Mouse (Mus musculus) stomach, postnatal 0 days (tissue): ENCODE measurements around the gene Syk. TPM values are rescaled to one million over a fixed set of nuclear protein-coding genes. Genes with fewer than 3 reads are reported as not detected.

ENCODE experiments used
- ATAC-seq: fragments of 200-750 bp; cut with Nextera tagmentation; 2 replicates; pipeline ENCODE4 v1.8.0; 2017; ENCODE audit not compliant: low FRiP score, low TSS enrichment
- DNase-seq: peaks from one replicate; pipeline ENCODE4 v3.0.0-alpha.2; 2016; ENCODE audit warnings: low spot score
- H3K27ac ChIP-seq: fragments of 300-500 bp; sonication (generic); replicated peaks from 2 replicates; pipeline ENCODE4 v1.5.1; 2014; ENCODE audit warnings: mild to moderate bottlenecking, control low read depth
- H3K27me3 ChIP-seq: fragments of 300-500 bp; sonication (generic); 2 replicates; pipeline ENCODE4 v1.6.1; 2014; ENCODE audit warnings: low read length; ENCODE audit not compliant: control insufficient read depth, insufficient read depth
- H3K36me3 ChIP-seq: fragments of 300-500 bp; sonication (generic); 2 replicates; pipeline ENCODE4 v1.6.1; 2014; ENCODE audit warnings: low read length, mixed read lengths; ENCODE audit not compliant: control insufficient read depth, insufficient read depth
- H3K4me1 ChIP-seq: fragments of 300-500 bp; sonication (generic); replicated peaks from 2 replicates; pipeline ENCODE4 v1.6.1; 2014; ENCODE audit warnings: antibody characterized with exemption; ENCODE audit not compliant: control insufficient read depth, insufficient read depth
- H3K4me2 ChIP-seq: fragments of 300-500 bp; sonication (generic); replicated peaks from 2 replicates; pipeline ENCODE4 v1.6.1; 2014; ENCODE audit warnings: low read depth, mild to moderate bottlenecking, control low read depth, moderate library complexity
- H3K4me3 ChIP-seq: fragments of 300-500 bp; sonication (generic); 2 replicates; pipeline ENCODE4 v1.5.1; 2014; ENCODE audit warnings: low read depth, low read length, control low read depth
- H3K9ac ChIP-seq: fragments of 300-500 bp; sonication (generic); 2 replicates; pipeline ENCODE4 v1.6.1; 2014; ENCODE audit warnings: mild to moderate bottlenecking, low read length, control low read depth, mixed read lengths
- H3K9me3 ChIP-seq: fragments of 300-500 bp; sonication (generic); 2 replicates; pipeline ENCODE4 v1.6.1; 2016; ENCODE audit warnings: low read length; ENCODE audit not compliant: control insufficient read depth
- CTCF ChIP-seq: IDR thresholded peaks from 2 replicates; pipeline ENCODE4 v1.5.1; 2016; ENCODE audit warnings: antibody characterized with exemption, low read depth, mild to moderate bottlenecking, moderate library complexity
- EP300 ChIP-seq: optimal IDR thresholded peaks from 2 replicates; pipeline ENCODE3; 2016; ENCODE audit warnings: antibody characterized with exemption
- WGBS: fragments of 180-500 bp; shearing (Covaris S2); extraction: QIAGEN DNeasy Blood & Tissue Kit; methylation state at CpG from one replicate; pipeline ENCODE4 v1.1.7; 2014; 5-methylcytosine and 5-hydroxymethylcytosine counted together
- polyA plus RNA-seq: library from polyadenylated mRNA; unstranded; fragments of >200 nt; fragmentation: Nextera tagmentation; extraction: Ambion mirVana; gene quantifications from 2 replicates; pipeline ENCODE4 v1.2.1, GENCODE M21; 2015

Syk gene
- polyA plus RNA-seq, 1 experiment from 2014 or later, result 1.7 TPM

DNA sequence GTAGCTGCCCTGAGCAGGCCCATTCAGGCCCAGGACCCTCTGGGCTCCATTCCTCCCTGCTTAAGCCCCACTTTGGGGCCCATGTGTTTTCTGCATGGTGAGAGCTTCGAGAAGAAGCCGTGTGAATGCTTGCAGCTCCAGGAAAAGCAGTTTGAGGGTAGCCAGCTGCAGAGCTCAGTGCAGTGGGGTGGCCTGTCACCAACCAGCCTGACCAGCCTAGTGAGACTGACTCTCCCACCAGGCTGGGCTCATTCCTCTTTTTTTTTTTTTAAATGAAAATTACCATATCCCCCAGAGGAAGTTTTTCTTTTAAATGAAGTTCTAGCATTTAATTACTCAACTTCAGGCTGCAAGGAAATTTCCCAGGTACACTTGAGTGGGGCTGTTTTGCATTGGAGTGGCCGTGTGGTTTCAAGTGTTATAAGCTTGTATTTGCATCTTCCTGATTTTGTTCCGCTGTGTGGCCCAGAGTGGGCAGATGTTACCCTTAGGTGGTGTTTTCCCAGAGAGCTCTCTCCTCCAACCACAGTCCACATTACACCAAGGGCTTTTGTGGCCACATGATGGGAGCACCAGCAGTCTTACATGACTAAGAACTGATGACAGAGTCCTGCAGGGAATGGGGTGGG lies 17.2 kb downstream of the Syk start:
- Histone ChIP-seq H3K4me1 (no peaks in the 10 kb centered on the region), H3K27me3 (no peaks in the 10 kb centered on the region), H3K9me3 (no peaks in the 10 kb centered on the region), H3K4me2 (no peak overlapping the region), H3K36me3 (no peaks in the 10 kb centered on the region), H3K4me3 (no peak overlapping the region), H3K9ac (no peak overlapping the region), H3K27ac (no peak overlapping the region)
- ATAC-seq, result no peak
- no peak for TF ChIP-seq CTCF
- no peak for DNase-seq
- 68% methylated on average over 4 of the region's 4 CpGs for WGBS

DNA sequence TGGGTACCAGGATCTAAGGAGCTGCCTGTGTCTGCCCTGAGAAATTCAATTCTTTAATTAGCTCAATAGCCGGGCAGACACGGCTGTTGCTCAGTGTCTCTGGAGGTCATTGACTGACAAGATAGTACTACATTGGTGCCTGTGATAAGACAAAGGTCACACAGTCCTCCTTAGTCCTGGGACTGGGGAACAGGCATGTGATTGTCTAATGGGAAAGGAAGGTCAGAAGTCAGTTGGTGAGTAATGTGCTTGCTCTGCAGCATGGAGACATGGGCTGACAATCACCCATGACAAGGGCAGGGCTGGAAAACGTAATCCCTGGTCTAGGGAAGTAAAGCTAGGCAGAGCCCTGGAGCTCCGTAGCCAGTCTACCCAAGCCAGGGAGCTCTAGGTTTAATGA lies 19.8 kb downstream of the Syk start:
- TF ChIP-seq EP300, result no peak
- no peak for TF ChIP-seq CTCF
- Histone ChIP-seq H3K4me3 (no peak overlapping the region), H3K4me2 (no peak overlapping the region), H3K27ac (no peak overlapping the region), H3K27me3 (no peaks in the 10 kb centered on the region), H3K36me3 (no peaks in the 10 kb centered on the region), H3K9me3 (no peaks in the 10 kb centered on the region), H3K4me1 (no peaks in the 10 kb centered on the region), H3K9ac (no peak overlapping the region)
- DNase-seq (no peak), ATAC-seq (no peak)
- 66% methylated on average over 4 of the region's 4 CpGs for WGBS

DNA sequence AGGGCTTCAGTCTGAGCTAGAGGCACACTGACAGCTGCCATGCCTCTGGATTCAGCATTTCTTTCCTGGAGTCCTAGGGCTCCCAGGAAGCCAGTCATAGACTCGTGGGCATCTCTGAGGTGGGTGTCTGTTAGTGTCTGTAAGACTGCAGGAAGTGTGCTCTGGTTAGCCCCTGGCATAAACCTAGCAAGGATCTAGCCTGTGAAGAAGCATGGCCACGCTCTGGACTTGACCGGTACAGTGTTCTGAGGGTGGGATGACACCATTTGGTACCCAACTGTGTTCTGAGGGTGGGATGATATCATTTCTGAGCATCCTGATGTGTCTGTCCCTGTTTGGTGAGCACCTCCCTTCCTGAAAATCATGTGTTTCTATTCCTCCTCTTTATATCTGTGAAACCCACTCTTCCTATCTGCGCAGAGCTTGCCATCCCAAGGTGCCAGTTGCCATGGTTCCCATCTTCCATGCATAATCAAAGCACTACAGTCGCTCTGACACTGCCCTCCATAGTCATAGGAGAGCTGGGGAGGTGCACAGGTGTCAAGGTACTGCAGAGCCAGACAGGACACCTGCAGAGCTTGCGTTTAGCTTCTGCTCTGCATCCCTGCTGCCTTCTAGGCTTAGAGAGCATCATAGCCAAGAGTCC lies 20.9 kb downstream of the Syk start:
- WGBS, result 81% methylated on average over 6 of the region's 6 CpGs
- Histone ChIP-seq H3K27ac (no peak overlapping the region), H3K4me1 (no peaks in the 10 kb centered on the region), H3K4me2 (no peak overlapping the region), H3K36me3 (no peaks in the 10 kb centered on the region), H3K9me3 (no peaks in the 10 kb centered on the region), H3K4me3 (no peak overlapping the region), H3K9ac (no peak overlapping the region), H3K27me3 (no peaks in the 10 kb centered on the region)
- no peak for TF ChIP-seq EP300
- no peak for TF ChIP-seq CTCF
- ATAC-seq, result no peak
- DNase-seq, result no peak

DNA sequence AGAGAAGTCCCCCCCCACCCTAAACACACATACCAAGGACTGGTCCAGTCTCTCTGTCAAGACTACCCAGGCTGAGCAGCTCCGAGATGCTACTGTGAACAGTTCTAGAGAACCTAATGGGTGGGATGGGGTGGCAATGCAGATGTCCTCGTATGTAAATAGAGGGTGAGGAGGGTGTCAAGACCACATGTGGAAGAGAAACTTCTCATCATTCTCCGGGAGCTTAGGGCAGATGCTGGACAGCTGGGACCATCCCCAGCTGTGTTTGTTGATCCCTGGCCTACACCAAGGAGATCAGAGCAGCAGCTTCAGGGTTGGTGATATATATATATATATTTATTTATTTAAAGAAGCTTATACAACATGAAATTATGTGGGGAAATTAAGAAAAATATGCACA lies 22.0 kb downstream of the Syk start:
- H3K27ac ChIP-seq, result no peak overlapping the region
- H3K9ac ChIP-seq, result no peak overlapping the region
- TF ChIP-seq CTCF (no peak), EP300 (no peak)
- ATAC-seq, result no peak
- 83% methylated on average over 3 of the region's 3 CpGs for WGBS
- no peaks in the 10 kb centered on the region for H3K36me3 ChIP-seq
- H3K4me3 ChIP-seq, result no peak overlapping the region
- no peak overlapping the region for H3K4me2 ChIP-seq
- no peaks in the 10 kb centered on the region for H3K4me1 ChIP-seq
- DNase-seq, result no peak
- H3K27me3 ChIP-seq, result no peaks in the 10 kb centered on the region
- no peaks in the 10 kb centered on the region for H3K9me3 ChIP-seq

DNA sequence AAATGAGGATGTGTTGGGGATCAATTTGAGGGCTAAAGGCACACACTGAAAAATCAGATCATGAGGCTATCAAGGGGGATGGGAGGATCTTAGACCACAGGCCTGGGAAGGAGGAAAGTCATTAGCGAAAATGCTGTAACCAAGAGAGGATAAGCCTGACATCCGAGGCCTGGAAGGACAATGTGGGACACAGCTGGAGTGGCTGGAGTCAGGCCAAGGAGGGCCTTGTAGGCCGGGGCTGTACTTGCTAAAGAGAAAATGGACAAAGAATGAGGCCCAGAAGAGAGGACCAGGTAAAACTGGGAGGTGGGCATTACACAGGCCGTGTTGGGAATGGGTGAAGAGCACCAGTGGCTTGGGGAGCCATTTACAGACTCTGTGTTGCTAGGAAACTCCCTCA lies 22.9 kb downstream of the Syk start:
- DNase-seq, result no peak
- Histone ChIP-seq H3K27me3 (no peaks in the 10 kb centered on the region), H3K27ac (no peak overlapping the region), H3K4me1 (no peaks in the 10 kb centered on the region), H3K9me3 (no peaks in the 10 kb centered on the region), H3K36me3 (no peaks in the 10 kb centered on the region), H3K4me2 (no peak overlapping the region), H3K4me3 (no peak overlapping the region), H3K9ac (no peak overlapping the region)
- TF ChIP-seq CTCF (no peak), EP300 (no peak)
- ATAC-seq, result no peak
- WGBS, result 72% methylated on average over 4 of the region's 4 CpGs

DNA sequence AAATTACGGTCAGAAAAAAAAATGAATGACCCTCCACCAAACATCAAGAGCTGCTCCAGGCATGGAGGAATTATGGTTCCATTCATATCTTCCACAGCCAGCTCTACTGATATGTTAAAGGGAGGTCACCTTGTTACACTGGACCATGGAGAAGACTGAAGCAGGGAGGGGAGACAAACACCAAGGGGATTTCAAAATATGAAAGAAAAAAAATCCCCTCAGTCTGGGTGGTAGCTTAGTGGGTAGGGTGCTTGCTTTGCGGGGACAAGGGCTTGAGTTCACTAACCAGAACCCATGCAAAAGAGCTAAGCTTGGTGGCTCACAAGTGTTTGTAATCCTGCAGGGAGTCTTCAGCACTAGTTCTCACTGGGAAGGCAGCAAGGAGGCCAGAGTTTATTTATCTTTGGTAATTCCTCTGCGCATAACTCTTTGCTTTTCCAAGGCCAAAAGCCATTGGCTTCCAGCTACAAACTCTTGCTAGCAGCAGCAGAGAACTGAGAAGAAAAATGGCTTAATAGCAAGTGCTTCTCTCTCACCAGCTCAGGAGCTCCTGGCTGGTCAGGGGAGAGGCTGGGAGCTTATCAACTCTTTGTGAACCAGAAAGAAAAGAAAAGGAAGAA lies 23.8 kb downstream of the Syk start:
- H3K36me3 ChIP-seq, result no peaks in the 10 kb centered on the region
- H3K9ac ChIP-seq, result no peak overlapping the region
- ATAC-seq (no peak), DNase-seq (no peak)
- H3K4me1 ChIP-seq, result no peaks in the 10 kb centered on the region
- no peaks in the 10 kb centered on the region for H3K9me3 ChIP-seq
- H3K27ac ChIP-seq, result no peak overlapping the region
- 49% methylated on average over 3 of the region's 3 CpGs for WGBS
- no peak overlapping the region for H3K4me3 ChIP-seq
- TF ChIP-seq CTCF (no peak), EP300 (no peak)
- no peaks in the 10 kb centered on the region for H3K27me3 ChIP-seq
- no peak overlapping the region for H3K4me2 ChIP-seq
